Mouse (Mus musculus): Measurements from ENCODE around the gene Tmprss13. TPM values are rescaled to one million over a fixed set of nuclear protein-coding genes. Genes with fewer than 3 reads are reported as not detected.

The Tmprss13 gene
- total RNA-seq (2014; rRNA removed) (0.05 TPM in 1 of 2 replicates, not detected in the other), polyA plus RNA-seq (2015; fragmentation: Nextera tagmentation; extraction: Ambion mirVana) (not detected in 2 replicates)

- Histone ChIP-seq H3K36me3 (ENCODE audit: insufficient read depth, low read length) (no peaks in the 10 kb centered on the region), H3K4me1 (ENCODE audit: insufficient read depth, low read length) (no peaks in the 10 kb centered on the region), H3K9ac (replicated peaks; ENCODE audit: low read length, poor library complexity, severe bottlenecking) (no peak within 1 kb of the TSS), H3K27me3 (ENCODE audit: insufficient read depth, low read length) (no peaks in the 10 kb centered on the region), H3K9me3 (ENCODE audit: low read length) (no peaks in the 10 kb centered on the region), H3K27ac (ENCODE audit: low read depth, low read length) (no peak within 1 kb of the TSS), H3K4me2 (ENCODE audit: low read depth, low read length, poor library complexity, severe bottlenecking) (no peak within 1 kb of the TSS), H3K4me3 (ENCODE audit: low read depth, low read length) (no peak within 1 kb of the TSS)
- WGBS: 44% methylated on average over 14 of the region's 14 CpGs
- DNase-seq (ENCODE audit: low spot score) (no peak), ATAC-seq (ENCODE audit: low FRiP score) (no peak)
- no peak for TF ChIP-seq CTCF (IDR thresholded peaks at IDR 0.05)
These were observed at the start of gene Tmprss13 for GRCm38 (mm10) chr9:45318855-45319254. Gene Tmprss13, plus strand, starts transcription at chr9:45319100.

GRCm38 (mm10) chr9:45272213-45272612 is 46.7 kb upstream of the Tmprss13 start:
- H3K36me3 ChIP-seq (ENCODE audit: insufficient read depth, low read length): no peaks in the 10 kb centered on the region
- H3K9ac ChIP-seq (replicated peaks; ENCODE audit: low read length, poor library complexity, severe bottlenecking): no peak overlapping the region
- no peak overlapping the region for H3K4me3 ChIP-seq (ENCODE audit: low read depth, low read length)
- no peak overlapping the region for H3K27ac ChIP-seq (ENCODE audit: low read depth, low read length)
- TF ChIP-seq CTCF (IDR thresholded peaks at IDR 0.05): no peak
- DNase-seq (ENCODE audit: low spot score) (no peak), ATAC-seq (ENCODE audit: low FRiP score) (no peak)
- H3K9me3 ChIP-seq (ENCODE audit: low read length): no peaks in the 10 kb centered on the region
- WGBS: 60% methylated on average over 5 of the region's 5 CpGs
- no peak overlapping the region for H3K4me2 ChIP-seq (ENCODE audit: low read depth, low read length, poor library complexity, severe bottlenecking)
- H3K4me1 ChIP-seq (ENCODE audit: insufficient read depth, low read length): no peaks in the 10 kb centered on the region
- peaks cover 17% of the 10 kb centered on the region for H3K27me3 ChIP-seq (ENCODE audit: insufficient read depth, low read length)

- 81% methylated on average over 4 of the region's 4 CpGs for WGBS
- Histone ChIP-seq H3K4me1 (ENCODE audit: insufficient read depth, low read length) (no peaks in the 10 kb centered on the region), H3K27me3 (ENCODE audit: insufficient read depth, low read length) (no peaks in the 10 kb centered on the region; the same call in 1 of the 2 replicates), H3K9ac (replicated peaks; ENCODE audit: low read length, poor library complexity, severe bottlenecking) (no peak overlapping the region), H3K27ac (ENCODE audit: low read depth, low read length) (no peak overlapping the region), H3K9me3 (ENCODE audit: low read length) (no peaks in the 10 kb centered on the region), H3K4me3 (ENCODE audit: low read depth, low read length) (no peak overlapping the region), H3K4me2 (ENCODE audit: low read depth, low read length, poor library complexity, severe bottlenecking) (no peak overlapping the region), H3K36me3 (ENCODE audit: insufficient read depth, low read length) (no peaks in the 10 kb centered on the region)
- ATAC-seq (ENCODE audit: low FRiP score) (no peak), DNase-seq (ENCODE audit: low spot score) (no peak)
- TF ChIP-seq CTCF (IDR thresholded peaks at IDR 0.05): no peak
These were observed 44.7 kb upstream of the Tmprss13 start for GRCm38 (mm10) chr9:45274218-45274617.

GRCm38 (mm10) chr9:45274635-45275034 is 44.3 kb upstream of the Tmprss13 start:
- Histone ChIP-seq H3K27me3 (ENCODE audit: insufficient read depth, low read length) (no peaks in the 10 kb centered on the region; the same call in 1 of the 2 replicates), H3K36me3 (ENCODE audit: insufficient read depth, low read length) (no peaks in the 10 kb centered on the region), H3K4me2 (ENCODE audit: low read depth, low read length, poor library complexity, severe bottlenecking) (no peak overlapping the region), H3K4me1 (ENCODE audit: insufficient read depth, low read length) (no peaks in the 10 kb centered on the region), H3K4me3 (ENCODE audit: low read depth, low read length) (no peak overlapping the region), H3K27ac (ENCODE audit: low read depth, low read length) (no peak overlapping the region), H3K9ac (replicated peaks; ENCODE audit: low read length, poor library complexity, severe bottlenecking) (no peak overlapping the region), H3K9me3 (ENCODE audit: low read length) (no peaks in the 10 kb centered on the region)
- DNase-seq (ENCODE audit: low spot score): no peak
- no peak for ATAC-seq (ENCODE audit: low FRiP score)
- WGBS: 94% methylated on average over 2 of the region's 2 CpGs
- no peak for TF ChIP-seq CTCF (IDR thresholded peaks at IDR 0.05)

- H3K4me1 ChIP-seq (ENCODE audit: insufficient read depth, low read length): no peaks in the 10 kb centered on the region
- no peak for TF ChIP-seq CTCF (IDR thresholded peaks at IDR 0.05)
- no peaks in the 10 kb centered on the region for H3K27me3 ChIP-seq (ENCODE audit: insufficient read depth, low read length)
- no peak overlapping the region for H3K4me3 ChIP-seq (ENCODE audit: low read depth, low read length)
- H3K27ac ChIP-seq (ENCODE audit: low read depth, low read length): no peak overlapping the region
- H3K36me3 ChIP-seq (ENCODE audit: insufficient read depth, low read length): no peaks in the 10 kb centered on the region
- no peak overlapping the region for H3K9ac ChIP-seq (replicated peaks; ENCODE audit: low read length, poor library complexity, severe bottlenecking)
- H3K4me2 ChIP-seq (ENCODE audit: low read depth, low read length, poor library complexity, severe bottlenecking): no peak overlapping the region
- H3K9me3 ChIP-seq (ENCODE audit: low read length): no peaks in the 10 kb centered on the region
- 69% methylated on average over 3 of the region's 3 CpGs for WGBS
- ATAC-seq (ENCODE audit: low FRiP score) (no peak), DNase-seq (ENCODE audit: low spot score) (no peak)
These were observed 38.8 kb upstream of the Tmprss13 start for GRCm38 (mm10) chr9:45280059-45280458.

GRCm38 (mm10) chr9:45280891-45281290 is 38.0 kb upstream of the Tmprss13 start:
- Histone ChIP-seq H3K4me3 (ENCODE audit: low read depth, low read length) (no peak overlapping the region), H3K9me3 (ENCODE audit: low read length) (no peaks in the 10 kb centered on the region), H3K36me3 (ENCODE audit: insufficient read depth, low read length) (no peaks in the 10 kb centered on the region), H3K27ac (ENCODE audit: low read depth, low read length) (no peak overlapping the region), H3K27me3 (ENCODE audit: insufficient read depth, low read length) (no peaks in the 10 kb centered on the region), H3K9ac (replicated peaks; ENCODE audit: low read length, poor library complexity, severe bottlenecking) (no peak overlapping the region), H3K4me1 (ENCODE audit: insufficient read depth, low read length) (no peaks in the 10 kb centered on the region), H3K4me2 (ENCODE audit: low read depth, low read length, poor library complexity, severe bottlenecking) (no peak overlapping the region)
- ATAC-seq (ENCODE audit: low FRiP score): no peak
- DNase-seq (ENCODE audit: low spot score): no peak
- no peak for TF ChIP-seq CTCF (IDR thresholded peaks at IDR 0.05)
- 70% methylated on average over 3 of the region's 3 CpGs for WGBS
